Mouse (Mus musculus) midbrain, embryonic 10.5 days (tissue): ENCODE results near the gene Tead2. TPM values are rescaled to one million over a fixed set of nuclear protein-coding genes. Genes with fewer than 3 reads are reported as not detected.
"Not testable (repeated sequence)": the region's sequence is repeated elsewhere in the genome, so short reads cannot be mapped to it uniquely, and the experiment has no call there.

ENCODE experiments used
- DNase-seq: peaks from one replicate; pipeline ENCODE4 v3.0.0-alpha.2; 2017; ENCODE audit warnings: low spot score
- H3K27ac ChIP-seq: fragments of 300-500 bp; sonication (generic); replicated peaks from 2 replicates; pipeline ENCODE4 v1.5.1; 2016; ENCODE audit warnings: mild to moderate bottlenecking
- H3K27me3 ChIP-seq: fragments of 300-500 bp; sonication (generic); 2 replicates; pipeline ENCODE4 v1.6.1; 2016; ENCODE audit warnings: low read depth, mild to moderate bottlenecking; ENCODE audit not compliant: poor library complexity, severe bottlenecking
- H3K36me3 ChIP-seq: fragments of 300-500 bp; sonication (generic); 2 replicates; pipeline ENCODE4 v1.6.1; 2016; ENCODE audit warnings: mild to moderate bottlenecking, moderate library complexity
- H3K4me1 ChIP-seq: fragments of 300-500 bp; sonication (generic); 2 replicates; pipeline ENCODE4 v1.6.1; 2016
- H3K4me3 ChIP-seq: fragments of 300-500 bp; sonication (generic); 2 replicates; pipeline ENCODE4 v1.5.1; 2016; ENCODE audit warnings: mild to moderate bottlenecking, moderate library complexity
- H3K9me3 ChIP-seq: fragments of 300-500 bp; sonication (generic); replicated peaks from 2 replicates; pipeline ENCODE4 v1.6.1; 2016; ENCODE audit warnings: mild to moderate bottlenecking
- WGBS: fragments of 180-500 bp; shearing (Covaris S2); methylation state at CpG from one replicate; pipeline ENCODE4 v1.1.7; 2016; 5-methylcytosine and 5-hydroxymethylcytosine counted together
- polyA plus RNA-seq: library from polyadenylated mRNA; unstranded; fragments of >200 nt; fragmentation: Nextera tagmentation; extraction: Ambion mirVana; gene quantifications from 2 replicates; pipeline ENCODE4 v1.2.1, GENCODE M21; 2016

Tead2 gene
- polyA plus RNA-seq, 1 experiment from 2014 or later, result 367 TPM

DNA sequence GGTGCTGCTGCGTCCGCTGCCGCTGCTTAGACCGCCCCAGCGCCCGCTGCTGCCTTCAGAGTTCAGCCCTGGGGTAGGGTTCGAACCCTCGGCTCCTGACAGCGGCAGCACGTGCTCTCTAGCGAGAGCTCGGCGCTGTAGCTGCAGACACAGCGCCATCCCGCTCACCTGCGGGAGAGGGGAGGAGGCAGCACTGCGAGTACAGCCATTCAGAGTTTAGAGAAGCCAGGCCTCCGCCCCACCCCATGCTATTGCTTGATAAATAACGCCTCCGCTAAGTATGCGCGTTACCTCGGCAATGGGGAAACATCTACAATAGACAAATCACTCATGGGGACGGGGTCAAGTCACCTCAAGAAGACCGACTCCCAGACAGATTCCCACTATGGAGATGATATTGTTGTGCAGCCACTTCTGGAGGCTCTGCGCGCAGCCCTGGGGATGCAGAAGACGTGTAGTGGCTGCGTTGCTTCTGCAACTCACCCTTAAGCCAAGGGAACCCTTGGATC is 18.8 kb downstream of the Tead2 start:
- Histone ChIP-seq H3K36me3 (peaks cover 48% of the 10 kb centered on the region), H3K4me3 (peak overlapping the region; percentile 44), H3K27me3 (peaks cover 65% of the 10 kb centered on the region), H3K4me1 (peaks cover 51% of the 10 kb centered on the region), H3K27ac (peak overlapping the region; percentile 71), H3K9me3 (no peaks in the 10 kb centered on the region)
- DNase-seq, result peak; percentile 59
- WGBS, result 7% methylated on average over 29 of the region's 29 CpGs

DNA sequence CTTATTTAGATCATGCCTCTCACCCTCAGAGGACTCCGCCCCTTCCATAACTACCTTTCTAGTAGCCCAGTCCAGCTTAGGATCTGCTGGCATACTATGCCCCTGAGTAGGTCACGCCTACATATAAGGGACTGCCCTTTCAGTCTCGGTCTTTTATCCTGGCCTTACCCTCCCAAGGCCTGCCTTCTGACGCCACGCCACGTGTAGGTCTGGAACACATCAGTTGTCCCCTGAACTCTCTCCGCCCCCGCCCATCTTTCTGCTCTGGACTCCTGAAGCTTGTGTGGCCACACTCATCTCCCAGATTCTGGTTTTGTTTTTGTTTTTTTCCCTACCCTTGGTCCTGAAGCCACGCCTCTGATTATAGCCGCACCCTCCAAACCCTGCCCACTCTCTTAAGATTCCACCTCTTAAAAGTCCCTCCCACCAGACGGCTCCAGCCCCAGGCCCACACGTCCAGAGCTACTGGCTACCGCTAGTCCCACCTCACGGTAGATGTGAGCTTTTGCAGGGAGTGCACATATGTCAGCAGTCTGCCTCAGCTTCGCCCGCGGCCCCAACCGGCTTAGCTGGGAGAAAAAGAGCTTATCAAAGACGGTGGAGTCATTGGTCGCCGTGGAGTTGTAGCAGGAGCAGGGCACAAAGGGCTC is 19.5 kb downstream of the Tead2 start:
- H3K9me3 ChIP-seq, result no peaks in the 10 kb centered on the region
- peaks cover 41% of the 10 kb centered on the region for H3K36me3 ChIP-seq
- DNase-seq, result peak; percentile 72
- H3K4me3 ChIP-seq, result peak overlapping the region; percentile 44
- WGBS, result 4% methylated on average over 21 of the region's 21 CpGs
- H3K27me3 ChIP-seq, result peaks cover 71% of the 10 kb centered on the region
- peak overlapping the region; percentile 71 for H3K27ac ChIP-seq
- H3K4me1 ChIP-seq, result peaks cover 51% of the 10 kb centered on the region

DNA sequence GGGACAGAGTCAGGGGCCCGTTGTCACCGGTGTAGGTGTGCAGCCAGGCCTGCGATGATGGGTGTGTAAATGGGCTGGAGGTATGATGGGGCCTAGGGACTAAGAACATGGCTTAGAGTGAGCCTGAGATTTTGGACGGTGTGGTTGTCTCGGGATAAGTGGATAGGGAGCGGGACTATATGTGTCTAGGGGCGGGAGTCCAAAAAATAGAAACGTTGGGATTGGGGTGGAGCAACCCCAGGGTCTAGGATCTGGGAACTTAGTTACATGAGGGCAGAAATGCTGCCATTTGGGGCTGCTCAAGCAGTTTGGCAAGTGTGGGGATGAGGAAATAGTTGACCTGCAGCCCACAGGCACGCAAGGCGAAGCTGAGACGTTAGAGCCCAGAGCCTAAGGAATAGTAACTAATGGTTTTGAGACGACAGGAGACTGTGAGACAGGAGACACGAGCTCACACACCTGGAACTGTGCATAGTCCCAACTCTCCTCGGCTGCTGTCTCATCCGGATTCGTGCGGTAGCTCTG is 20.2 kb downstream of the Tead2 start:
- DNase-seq, result peak; percentile 22
- Histone ChIP-seq H3K4me1 (peaks cover 56% of the 10 kb centered on the region), H3K27me3 (peaks cover 78% of the 10 kb centered on the region), H3K27ac (peak overlapping the region; percentile 71), H3K4me3 (peak overlapping the region; percentile 44), H3K9me3 (no peaks in the 10 kb centered on the region), H3K36me3 (peaks cover 35% of the 10 kb centered on the region)
- 24% methylated on average over 17 of the region's 17 CpGs for WGBS

DNA sequence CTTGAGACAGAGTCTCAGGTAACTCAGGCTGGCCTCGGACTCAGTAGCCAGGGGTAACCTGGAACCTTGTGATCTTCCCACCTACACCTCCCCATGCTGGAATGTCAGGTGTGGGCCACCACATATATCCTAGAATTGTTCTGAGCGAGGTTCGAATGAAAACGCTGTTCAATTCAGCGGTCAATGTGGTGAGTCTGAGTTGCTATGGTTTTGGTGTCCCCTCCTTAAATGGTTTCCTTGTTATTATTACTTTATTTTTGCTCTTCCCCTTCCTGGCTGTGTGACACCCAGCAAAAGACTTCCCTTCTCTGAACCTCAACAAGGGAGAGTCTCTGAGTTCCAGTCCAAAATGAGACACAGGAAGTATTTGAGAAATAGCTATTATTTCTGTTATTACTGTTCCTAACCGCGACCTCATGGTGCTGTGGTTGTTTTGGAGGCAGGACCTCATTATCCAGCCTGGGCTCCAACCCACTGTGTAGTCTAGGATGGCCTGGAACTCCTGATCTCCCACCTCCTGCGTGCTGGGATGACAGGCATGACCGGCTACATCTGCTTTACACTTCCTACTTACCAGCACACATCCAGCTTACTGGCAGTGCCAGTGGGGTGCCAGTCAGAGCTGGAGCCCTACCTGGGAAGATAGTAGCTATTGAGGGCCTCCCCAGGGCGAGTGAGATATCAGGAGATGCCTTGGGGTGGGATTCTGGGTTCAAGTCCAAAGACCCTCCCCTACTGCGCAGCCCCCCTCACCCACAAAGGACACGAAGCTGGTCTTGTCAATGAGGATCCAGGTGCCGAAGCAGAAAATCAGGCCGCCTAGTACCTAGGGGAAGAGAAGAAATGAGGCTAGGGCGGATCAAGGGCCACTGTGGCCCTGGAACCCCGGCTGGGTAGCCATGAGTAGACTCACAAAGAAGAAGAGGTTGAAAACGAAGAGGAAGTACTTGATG is 22.5 kb downstream of the Tead2 start:
- no peaks in the 10 kb centered on the region for H3K9me3 ChIP-seq
- no peak overlapping the region for H3K4me3 ChIP-seq
- 73% methylated on average over 17 of the region's 17 CpGs for WGBS
- H3K36me3 ChIP-seq, result peaks cover 12% of the 10 kb centered on the region
- H3K27me3 ChIP-seq, result peaks cover 83% of the 10 kb centered on the region
- no peak overlapping the region for H3K27ac ChIP-seq
- no peak for DNase-seq
- H3K4me1 ChIP-seq, result peaks cover 51% of the 10 kb centered on the region

- no peak for DNase-seq
- peaks cover 84% of the 10 kb centered on the region for H3K27me3 ChIP-seq
- 40% methylated on average over 20 of the region's 20 CpGs for WGBS
- H3K27ac ChIP-seq, result no peak within 1 kb of the TSS
- peaks cover 4% of the 10 kb centered on the region; the same call in 1 of the 2 replicates for H3K36me3 ChIP-seq
- no peaks in the 10 kb centered on the region for H3K9me3 ChIP-seq
- H3K4me1 ChIP-seq, result peaks cover 42% of the 10 kb centered on the region
- H3K4me3 ChIP-seq, result no peak within 1 kb of the TSS
These were observed 23.4 kb downstream of the Tead2 start, which contains the start of gene Cd37 for GRCm38 (mm10) chr7:45238723-45239496. TSS of gene Cd37 (minus strand) at chr7:45239115.

DNA sequence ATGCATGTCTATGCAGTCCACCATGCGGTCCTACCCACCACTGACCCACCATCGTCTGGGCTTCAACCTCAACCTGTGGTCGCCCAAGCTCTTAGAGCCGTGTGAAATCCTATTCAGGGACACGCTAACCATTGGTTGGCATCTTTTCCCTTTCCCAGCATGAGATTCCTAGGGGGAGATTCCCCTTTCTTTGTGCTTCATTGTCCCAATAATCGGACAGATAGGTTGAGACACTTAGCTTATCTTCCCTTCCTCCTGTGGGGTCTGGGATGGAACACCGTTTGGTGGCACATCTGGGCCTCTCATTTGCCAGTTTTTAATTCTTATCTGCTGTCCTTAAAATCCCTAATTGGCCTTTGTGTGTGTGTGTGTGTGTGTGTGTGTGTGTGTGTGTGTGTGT is 24.6 kb downstream of the Tead2 start:
- no peak for DNase-seq
- 71% methylated on average over 7 of the region's 7 CpGs for whole genome bisulfite sequencing
- no peaks in the 10 kb centered on the region for H3K9me3 ChIP-seq
- no peak overlapping the region for H3K27ac ChIP-seq
- peaks cover 78% of the 10 kb centered on the region for H3K27me3 ChIP-seq
- H3K36me3 ChIP-seq, result no peaks in the 10 kb centered on the region
- H3K4me3 ChIP-seq, result no peak overlapping the region
- peaks cover 30% of the 10 kb centered on the region for H3K4me1 ChIP-seq

DNA sequence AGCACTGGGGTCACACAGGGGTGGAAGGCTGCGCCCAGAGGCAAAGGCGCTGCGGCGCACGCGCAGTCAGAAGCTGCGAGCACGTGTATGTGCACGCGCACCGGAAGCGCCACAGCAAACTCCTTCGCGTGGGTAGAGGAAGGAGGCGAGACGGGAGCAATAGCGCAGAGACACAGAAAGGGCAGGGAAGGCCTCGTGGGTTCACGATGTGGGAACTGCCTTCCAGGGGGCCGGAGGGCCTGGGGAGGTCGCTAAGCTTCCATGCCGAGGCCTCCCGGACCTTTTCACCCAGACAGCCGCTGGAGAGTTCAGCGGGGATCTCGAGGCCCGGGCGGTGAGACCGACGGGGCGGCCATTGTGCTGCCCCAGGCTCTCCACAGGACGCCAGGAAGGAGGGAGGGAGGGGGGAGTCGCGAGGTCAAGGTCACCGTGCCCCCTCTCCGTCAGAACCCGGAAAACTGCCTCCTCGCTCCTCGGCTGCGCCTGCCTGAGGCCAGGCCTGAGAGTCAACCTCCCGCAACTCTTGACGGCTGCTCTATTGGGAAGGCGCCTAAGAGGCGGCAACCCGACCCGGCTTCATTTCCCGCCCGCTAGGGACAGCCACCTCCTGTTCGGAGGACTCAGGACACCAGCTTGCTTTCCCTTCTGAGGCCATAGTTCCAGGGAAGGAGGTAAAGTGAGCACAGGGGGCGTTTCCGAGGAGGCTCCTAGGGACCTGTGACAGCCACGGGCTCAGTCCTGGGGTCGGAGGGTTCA is 25.3 kb downstream of the Tead2 start, which contains the start of gene Slc6a16:
Slc6a16 (plus strand) TSS at position 453 of the 756 bp plus-strand sequence.
- Histone ChIP-seq H3K36me3 (no peaks in the 10 kb centered on the region), H3K9me3 (no peaks in the 10 kb centered on the region), H3K27me3 (peaks cover 71% of the 10 kb centered on the region), H3K27ac (peak within 1 kb of the TSS; percentile 75), H3K4me1 (peaks cover 23% of the 10 kb centered on the region), H3K4me3 (peak within 1 kb of the TSS; percentile 49)
- WGBS, result 9% methylated on average over 53 of the region's 53 CpGs
- peak; percentile 64 for DNase-seq

DNA sequence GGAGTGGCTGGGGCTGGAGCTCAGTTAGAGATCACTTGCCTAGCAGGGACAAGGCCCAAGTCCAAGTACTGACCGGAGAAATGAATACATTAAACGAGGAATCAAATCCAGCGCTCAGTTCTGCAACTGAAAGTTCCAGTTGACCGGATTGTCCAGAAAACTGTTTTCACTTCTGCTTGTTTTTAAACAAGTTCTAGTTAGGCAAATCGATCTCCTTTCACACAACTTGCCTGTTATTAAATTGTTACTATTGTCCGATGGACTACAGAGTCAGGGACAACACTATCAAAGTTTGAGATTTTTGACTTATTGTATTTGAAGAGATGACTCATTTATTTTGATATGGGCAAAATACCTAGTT is 25.8 kb downstream of the Tead2 start:
- Histone ChIP-seq H3K36me3 (no peaks in the 10 kb centered on the region), H3K27me3 (peaks cover 66% of the 10 kb centered on the region), H3K4me1 (peaks cover 20% of the 10 kb centered on the region), H3K27ac (peak overlapping the region; percentile 75), H3K9me3 (no peaks in the 10 kb centered on the region), H3K4me3 (peak overlapping the region; percentile 49; the same call in 1 of the 2 replicates)
- WGBS, result 79% methylated on average over 6 of the region's 6 CpGs
- DNase-seq, result no peak

DNA sequence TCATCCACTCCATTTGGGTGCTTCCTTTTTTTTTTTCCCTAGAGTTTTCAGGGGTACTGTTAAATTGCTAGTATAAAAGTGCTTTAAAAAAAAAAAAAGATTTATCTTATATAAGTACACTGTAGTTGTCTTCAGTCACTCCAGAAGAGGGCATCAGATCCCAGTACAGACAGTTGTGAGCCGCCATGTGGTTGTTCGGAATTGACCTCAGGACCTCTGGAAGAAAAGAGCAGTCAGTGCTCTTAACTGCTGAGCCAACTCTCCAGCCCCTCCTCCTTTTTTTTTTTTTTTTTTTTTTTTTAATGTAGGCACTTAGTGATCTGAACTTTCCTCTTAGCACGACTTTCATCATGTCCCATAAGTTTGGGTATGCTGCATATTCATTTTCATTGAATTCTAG is 32.1 kb downstream of the Tead2 start:
- H3K27ac ChIP-seq, result no peak overlapping the region
- 45% methylated on average over 3 of the region's 3 CpGs for WGBS
- H3K4me1 ChIP-seq, result no peaks in the 10 kb centered on the region
- H3K9me3 ChIP-seq, result no peaks in the 10 kb centered on the region
- H3K36me3 ChIP-seq, result no peaks in the 10 kb centered on the region
- H3K4me3 ChIP-seq, result no peak overlapping the region
- H3K27me3 ChIP-seq, result 0 out of 2 replicates have a peak, but pooled peaks cover 6% of the 10 kb centered on the region
- DNase-seq, result no peak

- H3K4me3 ChIP-seq, result no peak overlapping the region
- DNase-seq, result no peak
- no peaks in the 10 kb centered on the region for H3K9me3 ChIP-seq
- 0 out of 2 replicates have a peak, but pooled peaks cover 6% of the 10 kb centered on the region for H3K4me1 ChIP-seq
- 90% methylated on average over 8 of the region's 8 CpGs for WGBS
- no peak overlapping the region for H3K27ac ChIP-seq
- no peaks in the 10 kb centered on the region for H3K36me3 ChIP-seq
- H3K27me3 ChIP-seq, result no peaks in the 10 kb centered on the region; the same call in 1 of the 2 replicates
These were observed 38.3 kb downstream of the Tead2 start for GRCm38 (mm10) chr7:45253806-45254205.

DNA sequence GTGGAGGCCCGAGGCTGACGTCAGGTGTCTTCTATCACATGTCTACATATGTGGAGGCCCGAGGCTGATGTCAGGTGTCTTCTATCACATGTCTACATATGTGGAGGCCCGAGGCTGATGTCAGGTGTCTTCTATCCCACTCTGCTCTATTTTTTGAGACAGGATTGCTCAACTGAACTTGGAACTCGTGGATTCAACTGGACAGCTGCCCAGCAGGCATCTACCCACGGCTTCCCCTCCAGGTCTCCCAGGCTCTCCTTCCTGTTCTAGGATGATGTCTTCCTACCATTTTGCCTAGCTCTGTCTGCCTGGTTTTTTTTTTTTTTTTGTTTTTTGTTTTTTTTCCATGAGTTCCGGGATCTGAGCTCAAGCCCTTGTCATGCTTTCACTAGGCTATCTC is 40.3 kb downstream of the Tead2 start:
- not testable (repeated sequence) for H3K27me3 ChIP-seq, H3K4me1 ChIP-seq, H3K36me3 ChIP-seq, H3K9me3 ChIP-seq, H3K4me3 ChIP-seq, H3K27ac ChIP-seq, DNase-seq
- 90% methylated on average over 7 of the region's 7 CpGs for WGBS
